Mouse (Mus musculus) spleen, adult 2 months (tissue): ENCODE measurements around the gene Nckap5. TPM values are rescaled to one million over a fixed set of nuclear protein-coding genes. Genes with fewer than 3 reads are reported as not detected.
"Not testable (repeated sequence)": the region's sequence is repeated elsewhere in the genome, so short reads cannot be mapped to it uniquely, and the experiment has no call there.

Experiments
- DNase-seq, 2 experiments: peaks; one replicate each; pipeline versions ENCODE4 v3.0.0 to v3.0.0-alpha.2; 2012 to 2021; ENCODE audit warnings: low spot score in 2 of 2, low read depth in 1 of 2
- H3K27ac ChIP-seq: fragments of 200-500 bp; 2 replicates; pipeline ENCODE4 v1.5.1; 2012; ENCODE audit warnings: low read length, inconsistent platforms; ENCODE audit not compliant: insufficient read depth
- H3K27me3 ChIP-seq: fragments of 200-500 bp; 2 replicates; pipeline ENCODE4 v1.6.1; 2012; ENCODE audit warnings: mild to moderate bottlenecking, moderate library complexity, low read length, inconsistent platforms; ENCODE audit not compliant: control insufficient read depth, insufficient read depth
- H3K36me3 ChIP-seq: fragments of 200-500 bp; 2 replicates; pipeline ENCODE4 v1.6.1; 2012; ENCODE audit warnings: mild to moderate bottlenecking, low read length, inconsistent platforms; ENCODE audit not compliant: control insufficient read depth, insufficient read depth
- H3K4me1 ChIP-seq: fragments of 200-500 bp; 2 replicates; pipeline ENCODE4 v1.6.1; 2011; ENCODE audit warnings: inconsistent platforms; ENCODE audit not compliant: control insufficient read depth, insufficient read depth, insufficient read length
- H3K4me3 ChIP-seq: fragments of 200-500 bp; 2 replicates; pipeline ENCODE4 v1.5.1; 2011; ENCODE audit warnings: mild to moderate bottlenecking, inconsistent platforms; ENCODE audit not compliant: insufficient read depth, insufficient read length; ENCODE audit errors: extremely low read depth
- CTCF ChIP-seq: fragments of 200-500 bp; IDR thresholded peaks from 2 replicates; pipeline ENCODE4 v1.5.1; 2011; ENCODE audit warnings: mild to moderate bottlenecking, inconsistent platforms; ENCODE audit not compliant: insufficient read depth, insufficient read length, insufficient replicate concordance; ENCODE audit errors: extremely low read depth
- POLR2A ChIP-seq: fragments of 200-500 bp; IDR thresholded peaks from 2 replicates; pipeline ENCODE4 v1.6.1; 2011; ENCODE audit warnings: low read depth, low read length, inconsistent platforms
- WGBS: fragments of 180-500 bp; shearing (Covaris S2); methylation state at CpG from one replicate; pipeline ENCODE4 v1.1.7; 2018; 5-methylcytosine and 5-hydroxymethylcytosine counted together
- polyA plus RNA-seq: library from polyadenylated mRNA; depleted of rRNA; stranded (reverse); fragments of >200 nt; gene quantifications from 2 replicates; pipeline ENCODE4 v1.2.3, GENCODE M21; 2012

Nckap5 gene
- polyA plus RNA-seq, 1 experiment = 0.26 TPM

DNA sequence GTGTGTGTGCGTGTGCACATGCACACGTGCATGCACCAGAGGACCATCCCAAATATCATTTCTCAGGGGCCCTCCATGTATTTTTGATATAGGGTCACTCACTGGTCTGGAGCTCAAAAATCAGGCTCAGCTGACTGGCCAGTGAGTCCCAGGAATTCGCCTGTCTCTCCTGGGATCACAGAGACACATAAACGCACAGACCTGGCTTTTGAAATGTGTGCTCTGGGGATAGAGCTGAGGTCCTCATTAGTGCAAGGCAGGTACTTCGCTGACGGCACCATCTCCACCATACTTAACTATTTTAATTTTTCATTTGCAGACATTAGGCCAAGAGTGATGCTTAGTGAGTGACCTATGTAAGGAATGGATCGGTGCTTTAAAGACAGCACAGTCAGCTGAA lies 743.4 kb downstream of the Nckap5 start:
- WGBS = 96% methylated on average over 7 of the region's 7 CpGs
- DNase-seq = no peak
- H3K27me3 ChIP-seq = no peaks in the 10 kb centered on the region
- H3K36me3 ChIP-seq = no peaks in the 10 kb centered on the region
- no peak for TF ChIP-seq POLR2A
- no peak for TF ChIP-seq CTCF
- no peak overlapping the region for H3K4me3 ChIP-seq
- no peak overlapping the region for H3K27ac ChIP-seq
- H3K4me1 ChIP-seq = no peaks in the 10 kb centered on the region

DNA sequence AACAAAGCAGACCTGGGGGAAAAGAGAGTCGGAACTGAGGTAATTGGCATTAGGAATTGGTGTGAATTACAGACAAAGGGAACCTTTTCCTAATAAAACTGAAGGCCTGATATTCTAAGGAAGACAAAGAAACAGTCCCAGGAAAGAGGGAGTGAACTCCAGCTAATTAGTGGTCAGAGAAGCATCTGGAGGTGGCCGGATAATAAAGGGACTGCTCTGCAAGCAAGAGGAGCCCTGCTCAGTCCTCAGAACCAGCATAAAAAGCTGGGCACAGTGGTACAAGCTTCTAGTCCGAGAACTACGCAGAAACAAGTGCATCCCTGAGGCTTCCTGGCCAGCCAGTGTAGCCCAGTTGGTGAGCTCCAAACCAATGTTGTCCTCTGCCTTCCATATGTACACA lies 754.3 kb downstream of the Nckap5 start:
- no peak for DNase-seq
- 77% methylated on average over 4 of the region's 4 CpGs for WGBS
- Histone ChIP-seq H3K4me1 (no peaks in the 10 kb centered on the region), H3K4me3 (no peak overlapping the region), H3K27ac (no peak overlapping the region), H3K36me3 (no peaks in the 10 kb centered on the region), H3K27me3 (no peaks in the 10 kb centered on the region)
- no peak for TF ChIP-seq POLR2A
- no peak for TF ChIP-seq CTCF

DNA sequence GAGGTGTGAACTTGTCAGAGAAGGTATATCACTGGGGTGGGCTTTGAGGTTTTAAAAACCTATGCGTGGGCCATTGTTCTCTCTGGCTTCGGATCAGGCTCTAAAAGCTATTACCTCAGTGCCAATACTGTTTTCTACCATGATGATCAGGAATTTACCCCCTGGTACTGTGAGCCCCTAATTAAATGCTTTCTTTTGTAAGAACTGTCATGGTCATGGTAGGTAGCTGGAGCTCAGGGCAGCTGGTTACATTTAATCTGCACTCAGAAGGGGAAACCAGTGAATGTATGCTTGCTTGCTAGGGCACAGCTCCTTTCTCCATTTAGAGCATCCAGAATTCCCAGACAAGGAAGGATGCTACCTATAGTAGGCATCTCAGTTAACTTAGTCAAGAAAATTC lies 759.7 kb downstream of the Nckap5 start:
- Histone ChIP-seq H3K36me3 (no peaks in the 10 kb centered on the region), H3K27me3 (no peaks in the 10 kb centered on the region), H3K4me3 (no peak overlapping the region), H3K4me1 (no peaks in the 10 kb centered on the region), H3K27ac (no peak overlapping the region)
- TF ChIP-seq POLR2A = no peak
- TF ChIP-seq CTCF = no peak
- DNase-seq = no peak
- 89% methylated on average over 2 of the region's 2 CpGs for WGBS

DNA sequence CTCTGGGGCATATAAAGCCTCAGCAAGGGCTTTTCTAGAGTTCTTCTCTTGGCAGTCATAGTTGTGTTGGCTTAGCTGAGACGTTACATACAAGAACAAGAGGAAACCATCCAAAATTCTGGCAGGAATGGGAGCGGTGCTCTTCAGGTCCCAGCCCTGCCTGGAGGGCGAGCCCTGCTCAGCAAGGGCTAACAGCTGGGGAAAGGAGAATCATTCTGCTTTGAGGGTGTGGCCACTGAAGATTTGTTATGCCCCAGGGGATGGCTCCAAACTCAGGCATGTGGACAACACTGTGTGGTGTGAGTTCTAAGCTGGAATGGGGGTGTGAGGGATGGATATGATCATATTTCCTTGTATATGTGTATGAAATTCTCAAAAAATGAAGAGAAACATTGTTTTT lies 779.1 kb downstream of the Nckap5 start:
- 84% methylated on average over 3 of the region's 3 CpGs for WGBS
- TF ChIP-seq CTCF = no peak
- no peak for TF ChIP-seq POLR2A
- no peaks in the 10 kb centered on the region for H3K36me3 ChIP-seq
- H3K4me1 ChIP-seq = no peaks in the 10 kb centered on the region
- H3K27ac ChIP-seq = no peak overlapping the region
- DNase-seq = no peak
- H3K4me3 ChIP-seq = no peak overlapping the region
- no peaks in the 10 kb centered on the region for H3K27me3 ChIP-seq

DNA sequence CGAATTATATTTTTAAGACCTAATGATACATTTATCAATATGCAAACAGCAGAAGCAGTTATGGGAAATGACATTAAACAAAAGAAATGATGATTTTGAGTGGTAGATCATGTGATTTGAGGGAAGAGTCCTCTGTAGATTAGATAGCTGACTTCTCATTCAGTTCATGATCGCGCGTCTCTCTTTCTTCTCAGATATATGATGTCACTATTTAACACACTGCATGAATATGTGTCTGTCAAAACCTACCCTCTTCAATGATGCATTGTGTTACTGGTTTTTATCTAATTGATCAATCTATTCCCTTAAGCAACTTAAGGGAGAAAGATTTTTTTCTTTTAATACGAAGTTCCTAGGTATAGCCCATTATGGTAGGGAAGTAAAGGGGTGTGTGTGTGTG lies 787.7 kb downstream of the Nckap5 start:
- Histone ChIP-seq H3K36me3 (no peaks in the 10 kb centered on the region), H3K27me3 (no peaks in the 10 kb centered on the region), H3K4me1 (no peaks in the 10 kb centered on the region), H3K4me3 (no peak overlapping the region), H3K27ac (no peak overlapping the region)
- 93% methylated on average over 5 of the region's 5 CpGs for WGBS
- DNase-seq = no peak
- TF ChIP-seq CTCF (no peak), POLR2A (no peak)

DNA sequence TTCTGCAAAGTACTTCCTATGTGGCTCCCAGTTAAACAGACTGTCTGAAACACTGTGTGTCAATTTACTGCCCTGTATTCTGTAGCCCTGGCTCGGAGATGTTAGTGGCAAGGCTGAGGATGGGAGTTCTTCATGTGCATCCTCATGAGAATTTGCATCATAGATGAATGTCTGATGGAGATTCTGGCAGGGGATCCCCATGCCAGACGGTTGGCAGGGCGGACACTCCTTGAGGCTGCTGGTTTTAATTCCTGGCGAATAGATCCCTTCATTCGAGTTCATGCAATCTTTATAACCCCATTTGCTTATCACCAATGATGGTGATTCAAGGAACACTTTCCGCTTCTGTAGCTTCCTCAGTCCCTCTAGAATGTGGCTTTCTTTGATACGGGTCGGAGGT lies 803.1 kb downstream of the Nckap5 start:
- H3K27ac ChIP-seq = no peak overlapping the region
- no peak for DNase-seq
- H3K27me3 ChIP-seq = no peaks in the 10 kb centered on the region
- WGBS = 88% methylated on average over 8 of the region's 8 CpGs
- TF ChIP-seq POLR2A (no peak), CTCF (no peak)
- no peaks in the 10 kb centered on the region for H3K4me1 ChIP-seq
- H3K4me3 ChIP-seq = no peak overlapping the region
- no peaks in the 10 kb centered on the region for H3K36me3 ChIP-seq

DNA sequence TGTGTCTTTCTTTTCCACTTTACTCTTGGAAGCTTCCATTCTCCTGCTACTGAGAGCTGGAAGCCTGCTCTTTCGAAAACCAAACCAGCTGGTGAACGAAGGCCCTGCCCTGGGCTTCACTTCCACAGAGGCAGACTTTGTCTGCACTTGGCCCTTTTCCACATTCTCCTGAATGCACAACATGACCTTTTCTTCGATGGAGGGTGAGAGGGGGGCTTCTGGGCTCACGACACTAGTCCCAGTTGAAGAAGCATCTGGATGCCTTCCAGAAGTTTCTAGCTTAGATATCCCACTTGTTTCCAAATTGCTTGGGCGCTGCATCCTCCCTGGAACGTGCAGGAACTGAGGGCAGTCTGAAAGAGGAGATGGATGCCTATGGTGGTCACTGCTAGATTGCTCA lies 806.1 kb downstream of the Nckap5 start:
- WGBS = 78% methylated on average over 6 of the region's 6 CpGs
- no peak for TF ChIP-seq CTCF
- no peak for TF ChIP-seq POLR2A
- no peak overlapping the region for H3K27ac ChIP-seq

DNA sequence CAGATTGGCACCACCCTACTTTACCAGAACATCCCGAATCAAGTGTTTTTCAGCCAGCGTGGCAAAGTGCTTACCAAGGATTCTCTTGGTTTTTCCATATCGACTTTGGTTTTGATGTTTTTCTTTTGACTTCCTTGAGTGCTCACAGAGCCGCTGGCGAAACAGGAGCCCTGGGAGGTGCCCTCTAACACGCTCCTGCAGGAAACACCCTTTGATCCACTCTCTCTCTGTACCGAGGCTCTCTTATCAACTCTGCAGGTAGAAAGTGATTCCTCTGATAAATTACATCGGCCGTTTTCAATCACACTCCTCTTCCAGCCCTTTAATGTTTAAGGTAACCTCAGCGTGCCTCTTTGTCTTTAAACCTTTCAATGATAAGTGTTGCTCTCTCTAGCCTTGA lies 807.6 kb downstream of the Nckap5 start:
- H3K27ac ChIP-seq = no peak overlapping the region
- H3K4me3 ChIP-seq = no peak overlapping the region
- 70% methylated on average over 10 of the region's 10 CpGs for WGBS
- H3K27me3 ChIP-seq = no peaks in the 10 kb centered on the region
- TF ChIP-seq CTCF (no peak), POLR2A (no peak)
- no peak for DNase-seq
- H3K36me3 ChIP-seq = no peaks in the 10 kb centered on the region
- H3K4me1 ChIP-seq = no peaks in the 10 kb centered on the region

More for the DNA sequence above, 806.1 kb downstream of the Nckap5 start:
- Histone ChIP-seq H3K4me1 (no peaks in the 10 kb centered on the region), H3K27me3 (no peaks in the 10 kb centered on the region), H3K36me3 (no peaks in the 10 kb centered on the region), H3K4me3 (no peak overlapping the region)
- DNase-seq = no peak

DNA sequence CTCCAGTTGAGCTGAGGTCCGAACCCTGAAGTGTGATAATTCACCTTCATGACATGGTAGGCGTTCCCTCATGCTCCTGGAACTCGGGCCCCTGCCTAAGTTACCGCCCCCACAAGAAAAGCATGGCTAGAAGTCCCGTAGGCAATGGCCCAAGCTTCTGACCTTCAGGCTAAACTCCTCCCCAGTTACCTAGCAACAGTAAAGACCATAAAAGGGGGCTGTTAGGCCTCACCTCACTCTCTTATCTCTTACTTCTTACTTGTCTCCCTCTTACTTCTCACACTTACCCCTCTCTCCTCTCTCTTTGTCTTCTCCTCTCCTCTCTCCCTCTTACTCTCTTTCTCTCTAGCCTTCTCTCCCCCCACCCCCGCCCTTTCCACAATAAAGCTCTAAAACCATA lies 811.9 kb downstream of the Nckap5 start:
- H3K4me3 ChIP-seq, H3K4me1 ChIP-seq: not testable (repeated sequence)
- WGBS = 87% methylated on average over 6 of the region's 6 CpGs

More for the DNA sequence above, 811.9 kb downstream of the Nckap5 start:
- not testable (repeated sequence) for DNase-seq, H3K27ac ChIP-seq, H3K36me3 ChIP-seq, H3K27me3 ChIP-seq
